Mouse (Mus musculus) liver (tissue): ENCODE measurements around the gene Bet1l.
A peak's percentile ranks its signal among the peaks of the same experiment; 100 is the strongest.

Source experiments
- DNase-seq: peaks from one replicate; pipeline ENCODE4 v3.0.0-alpha.2; 2020; ENCODE audit warnings: mixed read lengths

The Bet1l gene

GRCm38 (mm10) chr7:140856785-140857549 lies 410 bp downstream of the Bet1l start, which contains the start of gene Ric8a:
Gene Ric8a, plus strand, starts transcription at chr7:140856957.
- peak; percentile 93 for DNase-seq

GRCm38 (mm10) chr7:140855860-140856784 lies 1.3 kb downstream of the Bet1l start, which contains the start of gene Gm45785:
Gene Gm45785, minus strand, starts transcription at chr7:140856331.
- peak; percentile 88 for DNase-seq

GRCm38 (mm10) chr7:140855181-140855580 lies 2.2 kb downstream of the Bet1l start:
- no peak for DNase-seq

- no peak for DNase-seq
These were observed 2.9 kb downstream of the Bet1l start for GRCm38 (mm10) chr7:140854483-140854882.

- DNase-seq: peak; percentile 24
These were observed 4.0 kb downstream of the Bet1l start for GRCm38 (mm10) chr7:140853386-140853785.

GRCm38 (mm10) chr7:140851916-140852315 lies 5.5 kb downstream of the Bet1l start:
- no peak for DNase-seq

- DNase-seq: no peak
These were observed 8.8 kb downstream of the Bet1l start for GRCm38 (mm10) chr7:140848591-140848990.

- DNase-seq: no peak
These were observed 9.4 kb downstream of the Bet1l start, which contains the start of gene Odf3 for GRCm38 (mm10) chr7:140847755-140848580. Gene Odf3, plus strand, starts transcription at chr7:140847805.

GRCm38 (mm10) chr7:140846676-140847075 lies 10.7 kb downstream of the Bet1l start:
- no peak for DNase-seq

GRCm38 (mm10) chr7:140845683-140846082 lies 11.7 kb downstream of the Bet1l start:
- no peak for DNase-seq

- peak; percentile 89 for DNase-seq
These were observed 12.3 kb downstream of the Bet1l start, which contains the start of gene Scgb1c1 for GRCm38 (mm10) chr7:140844905-140845665. Gene Scgb1c1, plus strand, starts transcription at chr7:140845547.

- no peak for DNase-seq
These were observed 13.6 kb downstream of the Bet1l start for GRCm38 (mm10) chr7:140843806-140844205.

- DNase-seq: no peak
These were observed 16.3 kb downstream of the Bet1l start for GRCm38 (mm10) chr7:140840750-140841735.

- no peak for DNase-seq
These were observed 17.8 kb downstream of the Bet1l start for GRCm38 (mm10) chr7:140839556-140839955.

GRCm38 (mm10) chr7:140836243-140837115 lies 20.9 kb downstream of the Bet1l start:
- no peak for DNase-seq

GRCm38 (mm10) chr7:140835758-140836087 lies 21.7 kb downstream of the Bet1l start:
- DNase-seq: no peak

GRCm38 (mm10) chr7:140834968-140835757 lies 22.2 kb downstream of the Bet1l start, which contains the start of gene Urah:
Gene Urah, plus strand, starts transcription at chr7:140835018.
- DNase-seq: peak; percentile 28

GRCm38 (mm10) chr7:140833341-140833740 lies 24.0 kb downstream of the Bet1l start:
- DNase-seq: no peak

GRCm38 (mm10) chr7:140831447-140831846 lies 25.9 kb downstream of the Bet1l start:
- no peak for DNase-seq
